16 mouse cellular contexts compared by ENCODE assay signal in genomic region chr12:39317229-39317628, GRCm38 (mm10).
DNase-seq lines count a peak whose midpoint lies in the region; ATAC-seq and TF ChIP-seq lines count a peak whose summit lies in the region.
"Had no signal": no experiment of that assay in that cellular context is flagged by ENCODE, and none has a peak within 500 bp of the region (broad histone marks: within the 10 kb centered on the region; RNA-seq: fewer than 3 reads in every experiment).

No protein-coding gene starts in this region.

- TF ChIP-seq POLR2A in brain, embryonic 14.5 days (IDR thresholded peaks at IDR 0.05; ENCODE audit: borderline replicate concordance, extremely low read depth, insufficient read depth, insufficient read length, poor library complexity, severe bottlenecking), result no peak
- TF ChIP-seq POLR2A in cerebellum, adult 2 months (IDR thresholded peaks at IDR 0.05; ENCODE audit: borderline replicate concordance, insufficient read depth, low read length), result no peak

- no peaks in the 10 kb centered on the region for H3K36me3 ChIP-seq in liver, postnatal 0 days (replicated peaks; ENCODE audit: insufficient read depth, low read length)
- H3K36me3 ChIP-seq: neural tube, embryonic 13.5 days had no signal

- TF ChIP-seq EP300 in liver, postnatal 0 days (IDR thresholded peaks at IDR 0.05; ENCODE audit: low read depth), result no peak

- DNase-seq in heart, adult 11 months, result peak; percentile 87
- no peak for DNase-seq in heart, postnatal 25 days (ENCODE audit: low spot score)
- DNase-seq in brain, embryonic 14.5 days (ENCODE audit: low read depth), result peak; percentile 40
- peak; percentile 98 to 99 for DNase-seq in cerebellum, adult 2 months
- DNase-seq in gastrocnemius, adult 18-20 months (ENCODE audit: low spot score), result peak; percentile 31
- no peak for DNase-seq in left cerebral cortex, postnatal 36 days (ENCODE audit: low spot score in 2 of 2)
- DNase-seq in embryo, embryonic 9.5 days (ENCODE audit: extremely low spot score), result no peak
- DNase-seq in liver, postnatal 0 days, result no peak
- DNase-seq: layer of hippocampus, adult 9-11 months; liver; lung, embryonic 14.5 days; thymus, postnatal 14 days had no signal

- H3K27ac ChIP-seq in cerebellum, adult 2 months (ENCODE audit: insufficient read depth, low read length), result no peak overlapping the region
- no peak overlapping the region for H3K27ac ChIP-seq in liver, postnatal 0 days (ENCODE audit: low read depth)
- H3K27ac ChIP-seq: kidney, postnatal 0 days; macrophage; neural tube, embryonic 13.5 days had no signal

- H3K4me1 ChIP-seq in cerebellum, adult 2 months (ENCODE audit: control insufficient read depth, insufficient read depth, low read length), result peaks cover 6% of the 10 kb centered on the region; the same call in 1 of the 2 replicates
- no peaks in the 10 kb centered on the region for H3K4me1 ChIP-seq in liver, postnatal 0 days (ENCODE audit: insufficient read depth)
- H3K4me1 ChIP-seq: neural tube, embryonic 13.5 days had no signal

- no peak for ATAC-seq in liver, postnatal 0 days
- ATAC-seq: midbrain, embryonic 16.5 days had no signal

- H3K27me3 ChIP-seq in cerebellum, adult 2 months (ENCODE audit: control insufficient read depth, insufficient read depth, low read length), result no peaks in the 10 kb centered on the region
- H3K27me3 ChIP-seq in liver, postnatal 0 days (ENCODE audit: insufficient read depth, low read length), result no peaks in the 10 kb centered on the region
- H3K27me3 ChIP-seq: neural tube, embryonic 13.5 days had no signal

- TF ChIP-seq CTCF in brain, embryonic 14.5 days (IDR thresholded peaks at IDR 0.05; ENCODE audit: borderline replicate concordance, extremely low read depth, insufficient read depth, insufficient read length), result no peak
- TF ChIP-seq CTCF in cerebellum, adult 2 months (IDR thresholded peaks at IDR 0.05; ENCODE audit: borderline replicate concordance, insufficient read depth, low read depth, low read length), result no peak
- TF ChIP-seq CTCF in liver, postnatal 0 days (IDR thresholded peaks at IDR 0.05; ENCODE audit: low read depth), result no peak

- WGBS in cerebellum, adult 2 months, result 9% methylated on average over 4 of the region's 4 CpGs
- 73% methylated on average over 4 of the region's 4 CpGs for WGBS in liver, postnatal 0 days (ENCODE audit: insufficient replicate concordance)

- no peaks in the 10 kb centered on the region for H3K9me3 ChIP-seq in liver, postnatal 0 days (ENCODE audit: low read length)
- H3K9me3 ChIP-seq: neural tube, embryonic 13.5 days had no signal

- intact Hi-C loops in heart, postnatal 25 days (cut with DNase I), result no loop called here
- intact Hi-C loops in left cerebral cortex, postnatal 36 days (cut with DNase I), result no loop called here

- no peak overlapping the region for H3K9ac ChIP-seq in liver, postnatal 0 days (replicated peaks)
- H3K9ac ChIP-seq: lung, embryonic 14.5 days; neural tube, embryonic 13.5 days had no signal

- no peak overlapping the region for H3K4me3 ChIP-seq in cerebellum, adult 2 months (replicated peaks; ENCODE audit: insufficient read depth, low read depth, low read length)
- H3K4me3 ChIP-seq in liver, postnatal 0 days (ENCODE audit: low read depth, low read length), result no peak overlapping the region
- H3K4me3 ChIP-seq: neural tube, embryonic 13.5 days had no signal

- no peak overlapping the region for H3K4me2 ChIP-seq in liver, postnatal 0 days (ENCODE audit: low read depth, low read length)
- H3K4me2 ChIP-seq: lung, embryonic 14.5 days; neural tube, embryonic 13.5 days had no signal

Comparison
In these comparisons a context has a peak if more than half of its experiments do, and no peak if none do; other contexts are left out.
1. DNase-seq: peak in heart, adult 11 months (single experiment), brain, embryonic 14.5 days (single experiment), cerebellum, adult 2 months (2 of 2) and gastrocnemius, adult 18-20 months (single experiment); none in heart, postnatal 25 days (single experiment), left cerebral cortex, postnatal 36 days (0 of 2), embryo, embryonic 9.5 days (single experiment) and liver, postnatal 0 days (single experiment).